ENCODE assay signal across 1 mouse cellular context in the genomic region with DNA sequence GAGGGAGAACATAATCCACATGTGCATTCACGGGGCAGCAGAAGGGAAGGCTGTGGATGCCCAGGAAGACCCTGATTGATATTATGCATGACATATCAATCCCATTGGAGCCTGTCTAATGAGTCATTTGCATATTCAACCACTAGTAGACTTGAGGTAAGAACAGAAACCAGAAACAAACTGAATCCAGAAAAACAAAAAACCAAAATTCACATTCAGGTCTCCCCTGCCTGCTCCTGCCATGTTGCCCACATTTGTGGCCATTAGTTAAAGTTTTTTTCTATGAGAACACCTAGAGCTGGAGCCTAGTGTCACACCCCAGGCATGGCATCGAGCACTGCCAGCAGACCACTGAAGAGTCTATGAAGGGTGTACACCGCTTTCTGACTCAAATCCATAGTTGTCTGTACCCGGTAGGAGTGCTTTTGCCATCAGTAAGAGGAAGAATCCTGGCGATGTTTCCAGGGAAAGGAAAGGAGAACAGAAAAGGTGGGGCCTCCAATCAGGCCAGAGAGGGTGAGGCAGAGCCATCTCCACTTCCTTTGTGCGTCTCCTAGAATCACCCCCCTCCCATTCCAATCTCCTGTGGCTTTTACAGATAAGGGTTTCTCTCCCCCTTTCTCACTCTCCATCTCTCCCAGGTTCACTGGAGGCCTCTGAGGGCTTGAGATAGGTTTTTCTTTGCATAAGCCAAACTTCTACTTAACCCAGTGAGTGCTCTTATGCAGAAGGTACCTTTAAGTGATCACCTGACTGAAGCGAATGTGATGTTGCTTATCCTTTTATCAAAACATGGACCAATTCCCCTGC.
A peak's percentile ranks its signal among the peaks of the same experiment; 100 is the strongest.
TF ChIP-seq lines count a peak whose summit lies in the region.

No protein-coding gene starts in this region.

TF ChIP-seq in CH12.LX, 34 proteins besides CTCF, POLR2A, EP300 and RAD21 (continued from another document):
- TF ChIP-seq ZNF384 (IDR thresholded peaks at IDR 0.05; ENCODE audit: low read depth, low read length), result peak; percentile 67
- no peak for TF ChIP-seq ZC3H11A (IDR thresholded peaks at IDR 0.05; ENCODE audit: low read depth, low read length)
- no peak for TF ChIP-seq MYC (IDR thresholded peaks at IDR 0.05; ENCODE audit: low read depth, low read length)
- TF ChIP-seq TCF12 (IDR thresholded peaks at IDR 0.05; ENCODE audit: low read depth, low read length), result 0 out of 2 replicates have a peak, but pooled peaks have one; percentile 8
- TF ChIP-seq JUN (IDR thresholded peaks at IDR 0.05; ENCODE audit: insufficient read depth, low read depth, low read length), result no peak; the same call in 1 of the 2 replicates
- TF ChIP-seq SIN3A (IDR thresholded peaks at IDR 0.05; ENCODE audit: low read length), result peak; percentile 66; the same call in 1 of the 2 replicates
- peak; percentile 47; the same call in 1 of the 2 replicates for TF ChIP-seq MEF2A (IDR thresholded peaks at IDR 0.05; ENCODE audit: borderline replicate concordance, low read depth, low read length)
- peak; percentile 58 for TF ChIP-seq ETS1 (conservative IDR thresholded peaks at IDR 0.05; ENCODE audit: low read depth, low read length)
- TF ChIP-seq ZMIZ1 (IDR thresholded peaks at IDR 0.05; ENCODE audit: low read depth, low read length), result no peak
- no peak for TF ChIP-seq PAX5 (IDR thresholded peaks at IDR 0.05; ENCODE audit: low read length)
- peak; percentile 18; the same call in 1 of the 2 replicates for TF ChIP-seq NELFE (IDR thresholded peaks at IDR 0.05; ENCODE audit: low read depth, low read length)
- TF ChIP-seq IRF4 (IDR thresholded peaks at IDR 0.05; ENCODE audit: low read depth, low read length), result peak; percentile 86
- TF ChIP-seq BHLHE40 (IDR thresholded peaks at IDR 0.05; ENCODE audit: low read depth, low read length), result peak; percentile 54
- TF ChIP-seq MAZ (IDR thresholded peaks at IDR 0.05; ENCODE audit: low read depth, low read length), result peak; percentile 67; the same call in 1 of the 2 replicates
- TF ChIP-seq HCFC1 (IDR thresholded peaks at IDR 0.05; ENCODE audit: low read depth, low read length), result no peak
- no peak for TF ChIP-seq UBTF (IDR thresholded peaks at IDR 0.05; ENCODE audit: low read depth, low read length)
- peak; percentile 87 for TF ChIP-seq CHD1 (IDR thresholded peaks at IDR 0.05; ENCODE audit: low read depth, low read length)
- no peak for TF ChIP-seq ELF1 (IDR thresholded peaks at IDR 0.05; ENCODE audit: low read depth, low read length)
- peak; percentile 86; the same call in 1 of the 2 replicates for TF ChIP-seq RCOR1 (conservative IDR thresholded peaks at IDR 0.05; ENCODE audit: low read depth, low read length)
- TF ChIP-seq MXI1 (IDR thresholded peaks at IDR 0.05; ENCODE audit: low read depth, low read length), result peak; percentile 27; the same call in 1 of the 2 replicates
- TF ChIP-seq ZKSCAN1 (IDR thresholded peaks at IDR 0.05; ENCODE audit: borderline replicate concordance, low read depth, low read length), result no peak
- TF ChIP-seq JUND (conservative IDR thresholded peaks at IDR 0.05; ENCODE audit: low read depth, low read length), result peak; percentile 76
